Mouse (Mus musculus): Measurements from ENCODE around the gene Tmem131.

GRCm38 (mm10) chr1:36761568-36761967, 181.9 kb downstream of the Tmem131 start, which contains the start of gene Zap70:
- no peak for TF ChIP-seq POLR2A (IDR thresholded peaks at IDR 0.05; ENCODE audit: low read depth, low read length)
- TF ChIP-seq CTCF (conservative IDR thresholded peaks at IDR 0.05 in 1 of 2, IDR thresholded peaks at IDR 0.05 in 1 of 2; ENCODE audit: low read depth in 2 of 2, low read length in 2 of 2) = no peak
- TF ChIP-seq MEF2A (IDR thresholded peaks at IDR 0.05; ENCODE audit: borderline replicate concordance, low read depth, low read length) = no peak
- no peak for TF ChIP-seq ZC3H11A (IDR thresholded peaks at IDR 0.05; ENCODE audit: low read depth, low read length)
- no peak for TF ChIP-seq USF1 (IDR thresholded peaks at IDR 0.05; ENCODE audit: low read depth, low read length)
- no peak for TF ChIP-seq EP300 (IDR thresholded peaks at IDR 0.05; ENCODE audit: low read length)
- no peak for TF ChIP-seq HCFC1 (IDR thresholded peaks at IDR 0.05; ENCODE audit: low read depth, low read length)

Measured in CH12.LX (cell line).